Mouse (Mus musculus): ENCODE results near the gene Efcc1.

- TF ChIP-seq CTCF (IDR thresholded peaks at IDR 0.05; ENCODE audit: insufficient read depth, low read depth, low read length) (no peak), POLR2A (IDR thresholded peaks at IDR 0.05; ENCODE audit: insufficient read depth, low read depth, low read length) (no peak)
Measured at GRCm38 (mm10) chr6:87734136-87734535, 3.5 kb downstream of the Efcc1 start.
